16 mouse cellular contexts compared by ENCODE assay signal in the genomic region with DNA sequence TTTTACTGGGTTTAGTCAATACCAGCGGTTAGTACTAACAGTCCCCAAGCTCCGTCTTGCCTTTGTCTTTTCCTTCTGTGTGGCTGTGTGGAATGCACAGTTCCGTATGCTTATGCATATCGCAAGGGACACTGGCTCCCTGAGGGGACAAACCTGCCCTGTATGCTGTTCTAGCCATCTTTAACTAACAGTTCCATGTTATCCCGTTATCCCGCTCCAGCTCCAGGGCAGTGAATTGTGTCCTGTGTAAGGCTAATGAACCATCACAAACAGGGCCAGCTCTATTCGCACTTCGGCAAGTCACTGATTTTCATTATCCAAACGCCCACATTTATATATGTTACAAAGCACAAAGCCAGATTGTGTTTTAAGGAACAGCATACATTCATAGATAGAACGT.
DNase-seq lines count a peak whose midpoint lies in the region; ATAC-seq and TF ChIP-seq lines count a peak whose summit lies in the region.
"Had no signal": no experiment of that assay in that cellular context is flagged by ENCODE, and none has a peak within 500 bp of the region (broad histone marks: within the 10 kb centered on the region; RNA-seq: fewer than 3 reads in every experiment).

No protein-coding gene starts in this region.

- H3K4me2 ChIP-seq in limb, embryonic 15.5 days, result no peak overlapping the region
- no peak overlapping the region for H3K4me2 ChIP-seq in forebrain, embryonic 16.5 days (ENCODE audit: low read length)
- H3K4me2 ChIP-seq in neural tube, embryonic 13.5 days, result peak overlapping the region; percentile 29; the same call in 1 of the 2 replicates
- H3K4me2 ChIP-seq: embryonic facial prominence, embryonic 15.5 days had no signal

- WGBS in limb, embryonic 15.5 days, result 78% methylated on average over 10 of the region's 10 CpGs
- WGBS in limb, embryonic 10.5 days, result 92% methylated on average over 10 of the region's 10 CpGs
- 35% methylated on average over 10 of the region's 10 CpGs for WGBS in forebrain, embryonic 16.5 days
- WGBS in neural tube, embryonic 13.5 days, result 42% methylated on average over 10 of the region's 10 CpGs

- no peak for ATAC-seq in limb, embryonic 15.5 days (ENCODE audit: insufficient number of reproducible peaks, low FRiP score, low TSS enrichment, low read depth)
- 0 out of 2 replicates have a peak, but pooled peaks have one; percentile 26 for ATAC-seq in forebrain, embryonic 16.5 days
- 0 out of 2 replicates have a peak, but pooled peaks have one; percentile 53 for ATAC-seq in neural tube, embryonic 13.5 days (ENCODE audit: low read depth)
- ATAC-seq: inflammation-experienced regulatory T-cells, adult 6 months had no signal

- no peak overlapping the region for H3K4me3 ChIP-seq in limb, embryonic 15.5 days
- no peak overlapping the region for H3K4me3 ChIP-seq in limb, embryonic 10.5 days
- H3K4me3 ChIP-seq in embryonic fibroblast, embryonic 13.5 days (ENCODE audit: insufficient read depth, low read length), result no peak overlapping the region
- H3K4me3 ChIP-seq in forebrain, embryonic 16.5 days (replicated peaks; ENCODE audit: low read length), result no peak overlapping the region
- no peak overlapping the region for H3K4me3 ChIP-seq in neural tube, embryonic 13.5 days
- H3K4me3 ChIP-seq: embryonic facial prominence, embryonic 15.5 days had no signal

- TF ChIP-seq POLR2A in embryonic fibroblast, embryonic 13.5 days (IDR thresholded peaks at IDR 0.05; ENCODE audit: low read depth, low read length), result no peak

- DNase-seq in limb, embryonic 10.5 days (ENCODE audit: low spot score), result no peak
- DNase-seq in kidney, postnatal 36 days, result no peak
- DNase-seq in right cerebral cortex, adult 18-20 months, result no peak
- DNase-seq: adrenal gland, postnatal 36 days; cerebellum, adult 9-10 months; kidney, adult 9 months; lung, adult 2 months; lung, postnatal 4 days; spleen, adult 18-20 months; thymus, adult 2 months had no signal

- no peak overlapping the region for H3K9ac ChIP-seq in limb, embryonic 15.5 days
- H3K9ac ChIP-seq in forebrain, embryonic 16.5 days (replicated peaks; ENCODE audit: low read depth, low read length), result no peak overlapping the region; the same call in 1 of the 2 replicates
- H3K9ac ChIP-seq in neural tube, embryonic 13.5 days, result no peak overlapping the region
- H3K9ac ChIP-seq: embryonic facial prominence, embryonic 15.5 days had no signal

- TF ChIP-seq CTCF in embryonic fibroblast, embryonic 13.5 days (IDR thresholded peaks at IDR 0.05; ENCODE audit: borderline replicate concordance, insufficient read depth, low read length), result no peak

- no peaks in the 10 kb centered on the region for H3K4me1 ChIP-seq in limb, embryonic 15.5 days
- no peaks in the 10 kb centered on the region for H3K4me1 ChIP-seq in limb, embryonic 10.5 days
- H3K4me1 ChIP-seq in embryonic fibroblast, embryonic 13.5 days (ENCODE audit: control insufficient read depth, insufficient read depth, low read length), result peaks cover 8% of the 10 kb centered on the region
- no peaks in the 10 kb centered on the region; the same call in 1 of the 2 replicates for H3K4me1 ChIP-seq in forebrain, embryonic 16.5 days (replicated peaks; ENCODE audit: control insufficient read depth, insufficient read depth, low read length)
- peaks cover 21% of the 10 kb centered on the region for H3K4me1 ChIP-seq in neural tube, embryonic 13.5 days (replicated peaks)
- H3K4me1 ChIP-seq: embryonic facial prominence, embryonic 15.5 days had no signal

- no peaks in the 10 kb centered on the region for H3K27me3 ChIP-seq in limb, embryonic 15.5 days
- no peaks in the 10 kb centered on the region for H3K27me3 ChIP-seq in limb, embryonic 10.5 days (ENCODE audit: low read depth, poor library complexity, severe bottlenecking)
- no peaks in the 10 kb centered on the region for H3K27me3 ChIP-seq in forebrain, embryonic 16.5 days (replicated peaks; ENCODE audit: control insufficient read depth, insufficient read depth, low read length)
- no peaks in the 10 kb centered on the region for H3K27me3 ChIP-seq in neural tube, embryonic 13.5 days
- H3K27me3 ChIP-seq: embryonic facial prominence, embryonic 15.5 days had no signal

- no peaks in the 10 kb centered on the region for H3K9me3 ChIP-seq in limb, embryonic 15.5 days
- H3K9me3 ChIP-seq in limb, embryonic 10.5 days (replicated peaks), result no peaks in the 10 kb centered on the region
- H3K9me3 ChIP-seq in forebrain, embryonic 16.5 days (ENCODE audit: control insufficient read depth, low read length), result no peaks in the 10 kb centered on the region
- no peaks in the 10 kb centered on the region for H3K9me3 ChIP-seq in neural tube, embryonic 13.5 days
- H3K9me3 ChIP-seq: embryonic facial prominence, embryonic 15.5 days had no signal

- H3K27ac ChIP-seq in limb, embryonic 15.5 days, result peak overlapping the region; percentile 11; the same call in 1 of the 2 replicates
- H3K27ac ChIP-seq in limb, embryonic 10.5 days, result no peak overlapping the region
- H3K27ac ChIP-seq in embryonic fibroblast, embryonic 13.5 days (ENCODE audit: insufficient read depth, low read length), result peak overlapping the region; percentile 22; the same call in 1 of the 2 replicates
- H3K27ac ChIP-seq in forebrain, embryonic 16.5 days (ENCODE audit: low read length), result no peak overlapping the region
- H3K27ac ChIP-seq in neural tube, embryonic 13.5 days (replicated peaks), result peak overlapping the region; percentile 38; the same call in 1 of the 2 replicates
- H3K27ac ChIP-seq: embryonic facial prominence, embryonic 15.5 days had no signal

- H3K36me3 ChIP-seq in limb, embryonic 15.5 days, result no peaks in the 10 kb centered on the region
- no peaks in the 10 kb centered on the region for H3K36me3 ChIP-seq in limb, embryonic 10.5 days
- no peaks in the 10 kb centered on the region for H3K36me3 ChIP-seq in forebrain, embryonic 16.5 days (ENCODE audit: control insufficient read depth, insufficient read depth)
- H3K36me3 ChIP-seq in neural tube, embryonic 13.5 days, result no peaks in the 10 kb centered on the region
- H3K36me3 ChIP-seq: embryonic facial prominence, embryonic 15.5 days had no signal

Comparison
In these comparisons a context has a peak if more than half of its experiments do, and no peak if none do; other contexts are left out.
1. H3K27ac ChIP-seq: peak in limb, embryonic 15.5 days (single experiment), embryonic fibroblast, embryonic 13.5 days (single experiment) and neural tube, embryonic 13.5 days (single experiment); none in limb, embryonic 10.5 days (single experiment) and forebrain, embryonic 16.5 days (single experiment).